Mouse (Mus musculus) thymus, adult 2 months (tissue): ENCODE data around the gene Traf4.

ENCODE experiments used
- CTCF ChIP-seq: fragments of 200-500 bp; IDR thresholded peaks from 2 replicates; pipeline ENCODE4 v1.5.1; 2012; ENCODE audit warnings: mild to moderate bottlenecking, control low read depth, low read length, moderate library complexity, borderline replicate concordance; ENCODE audit not compliant: control insufficient read depth, poor library complexity, insufficient read depth; ENCODE audit errors: extremely low read depth
- POLR2A ChIP-seq: fragments of 200-500 bp; IDR thresholded peaks from 2 replicates; pipeline ENCODE4 v1.6.1; 2012; ENCODE audit warnings: mild to moderate bottlenecking, low read length, control low read depth, moderate library complexity; ENCODE audit not compliant: control insufficient read depth, poor library complexity, insufficient read depth; ENCODE audit errors: extremely low read depth

- no peak for TF ChIP-seq CTCF
- no peak for TF ChIP-seq POLR2A
These were observed 31.0 kb downstream of the Traf4 start for GRCm38 (mm10) chr11:78134344-78134743.
